Mouse (Mus musculus) neural tube, embryonic 15.5 days (tissue): ENCODE measurements at regions not wholly inside any gene's neighbourhood (a gene's known extent, or its start where the extent isn't known, plus 50 kb on each side); places are given as distances from the start of the nearest gene placed in this dataset.
A peak's percentile ranks its signal among the peaks of the same experiment; 100 is the strongest.

Source experiments
- ATAC-seq: fragments of 200-750 bp; cut with Nextera tagmentation; 2 replicates; pipeline ENCODE4 v1.8.0; 2017; ENCODE audit warnings: mild to moderate bottlenecking, moderate TSS enrichment, moderate library complexity; ENCODE audit not compliant: low FRiP score
- H3K27ac ChIP-seq: fragments of 300-500 bp; sonication (generic); replicated peaks from 2 replicates; pipeline ENCODE4 v1.5.1; 2015; ENCODE audit warnings: mild to moderate bottlenecking, inconsistent platforms
- H3K27me3 ChIP-seq: fragments of 300-500 bp; sonication (generic); replicated peaks from 2 replicates; pipeline ENCODE4 v1.6.1; 2015; ENCODE audit warnings: inconsistent platforms
- H3K36me3 ChIP-seq: fragments of 300-500 bp; sonication (generic); 2 replicates; pipeline ENCODE4 v1.6.1; 2015; ENCODE audit warnings: inconsistent platforms
- H3K4me1 ChIP-seq: fragments of 300-500 bp; sonication (generic); 2 replicates; pipeline ENCODE4 v1.6.1; 2015; ENCODE audit warnings: inconsistent platforms
- H3K4me2 ChIP-seq: fragments of 300-500 bp; sonication (generic); 2 replicates; pipeline ENCODE4 v1.6.1; 2015; ENCODE audit warnings: inconsistent platforms, mild to moderate bottlenecking, moderate library complexity
- H3K4me3 ChIP-seq: fragments of 300-500 bp; sonication (generic); replicated peaks from 2 replicates; pipeline ENCODE4 v1.5.1; 2015; ENCODE audit warnings: mild to moderate bottlenecking, inconsistent platforms
- H3K9ac ChIP-seq: fragments of 300-500 bp; sonication (generic); replicated peaks from 2 replicates; pipeline ENCODE4 v1.6.1; 2015; ENCODE audit warnings: mild to moderate bottlenecking, inconsistent platforms
- H3K9me3 ChIP-seq: fragments of 300-500 bp; sonication (generic); replicated peaks from 2 replicates; pipeline ENCODE4 v1.6.1; 2016; ENCODE audit warnings: inconsistent platforms
- WGBS: fragments of 180-500 bp; shearing (Covaris S2); methylation state at CpG from one replicate; pipeline ENCODE4 v1.1.7; 2015; ENCODE audit warnings: mixed read lengths; 5-methylcytosine and 5-hydroxymethylcytosine counted together

DNA sequence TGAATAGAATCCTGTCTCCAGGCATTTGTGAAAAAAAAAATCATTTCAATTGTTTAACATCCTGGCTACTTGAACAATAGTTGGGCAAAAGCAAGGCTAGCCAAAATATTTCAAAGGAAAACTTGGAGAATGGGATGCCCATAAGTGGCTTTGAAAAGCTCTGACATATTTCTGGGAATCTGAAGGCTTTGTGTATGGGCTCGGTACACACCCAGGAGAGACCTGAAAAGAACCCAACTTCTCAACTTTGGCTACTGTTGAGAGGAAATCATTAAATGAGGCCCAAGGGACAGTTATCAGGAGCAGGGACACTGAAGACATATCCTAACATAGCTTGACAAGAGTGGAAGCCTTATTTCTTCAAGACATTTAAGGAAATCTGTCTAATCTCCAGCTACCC lies 179.0 kb downstream of the Cxcl12 start:
- no peaks in the 10 kb centered on the region for H3K4me1 ChIP-seq
- H3K4me3 ChIP-seq, result no peak overlapping the region
- H3K27me3 ChIP-seq, result no peaks in the 10 kb centered on the region
- ATAC-seq, result no peak
- H3K9ac ChIP-seq, result no peak overlapping the region
- H3K9me3 ChIP-seq, result no peaks in the 10 kb centered on the region
- H3K4me2 ChIP-seq, result no peak overlapping the region
- 97% methylated on average over 1 of the region's 1 CpGs for WGBS
- no peak overlapping the region for H3K27ac ChIP-seq
- no peaks in the 10 kb centered on the region for H3K36me3 ChIP-seq

DNA sequence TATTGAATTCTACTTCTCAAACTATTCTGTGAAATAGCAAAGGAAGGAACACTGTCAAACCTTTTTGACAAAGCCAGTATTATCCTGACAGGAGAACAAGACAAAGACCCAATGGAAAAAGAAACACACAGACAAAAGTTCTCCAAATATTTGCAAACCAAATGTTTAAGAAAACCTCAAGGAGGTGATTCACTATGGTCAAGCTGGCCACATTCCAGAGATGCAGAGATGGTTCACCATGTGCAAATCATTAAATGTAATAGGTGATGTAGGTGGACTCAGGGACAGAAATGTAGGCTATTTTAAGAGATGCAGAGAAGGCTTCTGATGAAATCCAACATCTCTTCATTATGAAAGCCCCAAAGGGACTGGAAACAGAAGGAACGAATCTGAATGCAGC lies 183.5 kb downstream of the Cxcl12 start:
- Histone ChIP-seq H3K9me3 (no peaks in the 10 kb centered on the region), H3K27ac (no peak overlapping the region), H3K4me2 (no peak overlapping the region), H3K36me3 (no peaks in the 10 kb centered on the region), H3K9ac (no peak overlapping the region), H3K4me1 (no peaks in the 10 kb centered on the region), H3K27me3 (no peaks in the 10 kb centered on the region), H3K4me3 (no peak overlapping the region)
- 72% methylated on average over 1 of the region's 1 CpGs for WGBS
- no peak for ATAC-seq

DNA sequence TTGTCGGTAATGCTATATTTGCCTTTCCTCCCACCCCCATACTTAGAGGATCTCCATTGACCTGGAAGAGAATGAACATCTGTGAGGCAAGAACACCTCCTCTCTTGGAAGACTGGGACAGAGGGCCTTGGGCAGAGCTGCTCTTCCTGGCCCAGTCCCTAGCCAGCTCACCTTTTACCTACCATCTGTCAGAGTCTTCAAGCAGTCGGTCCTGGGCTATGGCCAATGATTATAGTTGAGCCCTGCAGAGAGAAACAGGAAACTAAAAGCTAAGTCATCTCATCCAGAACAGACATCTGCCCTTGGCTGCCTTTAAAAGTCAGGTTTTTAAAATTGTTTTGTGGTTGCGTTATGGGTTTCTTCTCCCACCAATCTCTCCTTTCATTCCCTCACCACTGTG lies 184.8 kb downstream of the Cxcl12 start:
- Histone ChIP-seq H3K4me2 (no peak overlapping the region), H3K4me1 (no peaks in the 10 kb centered on the region), H3K27ac (no peak overlapping the region), H3K36me3 (no peaks in the 10 kb centered on the region), H3K9me3 (no peaks in the 10 kb centered on the region), H3K9ac (no peak overlapping the region), H3K27me3 (no peaks in the 10 kb centered on the region), H3K4me3 (no peak overlapping the region)
- ATAC-seq, result no peak
- 93% methylated on average over 3 of the region's 3 CpGs for WGBS

- Histone ChIP-seq H3K4me1 (no peaks in the 10 kb centered on the region), H3K4me3 (no peak overlapping the region), H3K9ac (no peak overlapping the region), H3K27ac (no peak overlapping the region), H3K27me3 (no peaks in the 10 kb centered on the region), H3K36me3 (no peaks in the 10 kb centered on the region), H3K9me3 (no peaks in the 10 kb centered on the region), H3K4me2 (no peak overlapping the region)
- no peak for ATAC-seq
- 95% methylated on average over 1 of the region's 1 CpGs for WGBS
These were observed 187.8 kb downstream of the Cxcl12 start for GRCm38 (mm10) chr6:117356101-117356500.

DNA sequence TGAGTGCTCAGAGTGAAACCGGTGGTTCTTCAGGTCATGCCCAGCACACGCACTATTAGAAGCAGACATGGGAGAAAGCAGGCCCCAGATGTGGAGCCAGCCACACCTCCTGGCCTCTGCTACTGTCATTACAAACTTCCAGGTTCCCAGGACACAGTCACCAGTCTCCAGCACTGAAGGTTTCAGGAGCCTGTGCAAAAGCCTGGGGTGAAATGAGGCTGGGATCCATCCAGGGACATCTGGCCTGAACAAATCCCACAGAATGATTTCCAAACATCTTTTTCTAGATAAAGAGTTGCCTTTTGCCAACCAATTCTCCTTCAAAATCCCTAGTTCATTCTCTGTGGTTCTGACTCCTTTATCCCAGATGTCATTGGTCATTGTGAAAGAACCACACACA lies 191.1 kb downstream of the Cxcl12 start:
- H3K27me3 ChIP-seq, result no peaks in the 10 kb centered on the region
- no peak overlapping the region for H3K4me3 ChIP-seq
- no peaks in the 10 kb centered on the region for H3K4me1 ChIP-seq
- no peaks in the 10 kb centered on the region for H3K36me3 ChIP-seq
- H3K9me3 ChIP-seq, result no peaks in the 10 kb centered on the region
- no peak overlapping the region for H3K27ac ChIP-seq
- ATAC-seq, result no peak
- no peak overlapping the region for H3K9ac ChIP-seq
- H3K4me2 ChIP-seq, result no peak overlapping the region
- WGBS, result 100% methylated on average over 2 of the region's 2 CpGs

- Histone ChIP-seq H3K4me1 (no peaks in the 10 kb centered on the region), H3K9me3 (no peaks in the 10 kb centered on the region), H3K4me3 (no peak overlapping the region), H3K27ac (no peak overlapping the region), H3K36me3 (no peaks in the 10 kb centered on the region), H3K9ac (no peak overlapping the region), H3K4me2 (no peak overlapping the region), H3K27me3 (no peaks in the 10 kb centered on the region)
- WGBS, result 88% methylated on average over 6 of the region's 6 CpGs
- ATAC-seq, result no peak
These were observed 198.2 kb downstream of the Cxcl12 start for GRCm38 (mm10) chr6:117366563-117366962.

- Histone ChIP-seq H3K9ac (no peak overlapping the region), H3K9me3 (no peaks in the 10 kb centered on the region), H3K4me2 (no peak overlapping the region), H3K4me1 (no peaks in the 10 kb centered on the region), H3K27me3 (no peaks in the 10 kb centered on the region), H3K27ac (no peak overlapping the region), H3K36me3 (no peaks in the 10 kb centered on the region), H3K4me3 (no peak overlapping the region)
- ATAC-seq, result no peak
- WGBS, result 95% methylated on average over 5 of the region's 5 CpGs
These were observed 207.7 kb downstream of the Cxcl12 start for GRCm38 (mm10) chr6:117375989-117376388.

DNA sequence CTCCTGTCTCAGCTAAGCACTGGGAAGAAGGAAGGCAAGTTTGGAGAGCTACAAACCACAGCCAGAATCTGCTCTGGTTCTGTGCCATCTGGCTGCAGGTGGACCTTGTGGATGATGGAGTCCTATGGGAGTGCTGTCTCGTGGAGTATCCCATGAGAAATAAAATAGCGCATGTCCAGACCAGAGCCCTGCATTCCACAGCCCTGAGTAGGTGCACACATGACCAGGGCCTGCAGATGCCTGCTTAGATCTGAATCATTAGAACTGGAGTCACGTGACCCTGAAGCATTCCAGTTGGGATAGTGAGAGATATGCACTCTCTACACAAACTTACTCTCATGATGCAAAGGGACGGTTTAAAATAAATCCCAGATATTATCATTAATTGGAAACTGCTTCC lies 211.6 kb downstream of the Cxcl12 start:
- H3K4me1 ChIP-seq, result no peaks in the 10 kb centered on the region
- no peaks in the 10 kb centered on the region for H3K9me3 ChIP-seq
- no peak for ATAC-seq
- no peak overlapping the region for H3K4me2 ChIP-seq
- no peak overlapping the region for H3K27ac ChIP-seq
- H3K36me3 ChIP-seq, result no peaks in the 10 kb centered on the region
- no peak overlapping the region for H3K9ac ChIP-seq
- no peak overlapping the region for H3K4me3 ChIP-seq
- no peaks in the 10 kb centered on the region for H3K27me3 ChIP-seq
- 86% methylated on average over 4 of the region's 4 CpGs for WGBS

GRCm38 (mm10) chr6:117390233-117390848 lies 222.0 kb downstream of the Cxcl12 start:
- H3K9ac ChIP-seq, result no peak overlapping the region
- no peak overlapping the region for H3K4me3 ChIP-seq
- H3K4me1 ChIP-seq, result no peaks in the 10 kb centered on the region
- WGBS, result 92% methylated on average over 7 of the region's 7 CpGs
- no peak overlapping the region for H3K27ac ChIP-seq
- no peaks in the 10 kb centered on the region for H3K9me3 ChIP-seq
- no peak for ATAC-seq
- no peak overlapping the region for H3K4me2 ChIP-seq
- H3K27me3 ChIP-seq, result no peaks in the 10 kb centered on the region
- H3K36me3 ChIP-seq, result no peaks in the 10 kb centered on the region

- H3K4me3 ChIP-seq, result no peak overlapping the region
- no peaks in the 10 kb centered on the region for H3K9me3 ChIP-seq
These were observed 225.1 kb downstream of the Cxcl12 start for GRCm38 (mm10) chr6:117393480-117393879.

DNA sequence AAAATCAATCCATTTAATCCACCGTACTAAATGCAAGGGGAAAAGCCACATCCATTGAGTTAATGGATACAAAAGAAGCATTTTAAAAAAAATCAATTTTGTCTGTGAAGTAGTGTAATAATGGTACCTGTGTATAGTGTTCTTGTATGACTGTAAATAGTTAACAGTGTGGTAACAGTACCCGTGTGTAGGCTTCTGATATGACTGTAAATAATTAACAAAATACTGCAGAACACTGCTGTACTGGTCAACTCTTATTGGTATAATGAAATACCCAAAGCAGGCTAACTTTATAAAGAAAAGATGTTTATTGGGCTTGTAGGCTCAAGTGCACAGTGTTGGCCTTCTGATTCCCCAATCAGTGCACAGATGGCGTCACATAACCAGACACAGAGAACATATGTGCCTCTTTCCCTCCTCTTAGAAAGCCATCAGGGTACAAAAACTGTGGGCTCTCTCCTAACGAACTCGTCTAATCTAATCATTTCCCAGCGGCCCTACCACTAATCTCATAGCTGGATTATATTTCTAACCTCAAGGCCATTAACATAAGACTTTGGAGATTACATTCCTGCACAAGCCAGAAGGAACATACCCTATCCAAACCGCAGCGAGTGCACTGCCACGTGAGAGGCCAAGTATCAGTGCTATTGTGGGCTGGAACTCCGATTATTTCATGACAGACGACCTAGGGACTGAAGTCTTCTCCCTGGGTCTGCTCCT lies 237.4 kb downstream of the Cxcl12 start:
- no peak for ATAC-seq
- Histone ChIP-seq H3K4me3 (no peak overlapping the region), H3K27me3 (peaks cover 43% of the 10 kb centered on the region), H3K36me3 (no peaks in the 10 kb centered on the region), H3K9me3 (no peaks in the 10 kb centered on the region), H3K4me2 (no peak overlapping the region), H3K27ac (no peak overlapping the region), H3K4me1 (peaks cover 27% of the 10 kb centered on the region), H3K9ac (no peak overlapping the region)
- 61% methylated on average over 11 of the region's 11 CpGs for WGBS

More at GRCm38 (mm10) chr6:117393480-117393879, 225.1 kb downstream of the Cxcl12 start:
- no peak overlapping the region for H3K9ac ChIP-seq
- H3K36me3 ChIP-seq, result no peaks in the 10 kb centered on the region
- no peak overlapping the region for H3K27ac ChIP-seq
- no peaks in the 10 kb centered on the region for H3K4me1 ChIP-seq
- ATAC-seq, result no peak
- no peaks in the 10 kb centered on the region for H3K27me3 ChIP-seq
- no peak overlapping the region for H3K4me2 ChIP-seq

DNA sequence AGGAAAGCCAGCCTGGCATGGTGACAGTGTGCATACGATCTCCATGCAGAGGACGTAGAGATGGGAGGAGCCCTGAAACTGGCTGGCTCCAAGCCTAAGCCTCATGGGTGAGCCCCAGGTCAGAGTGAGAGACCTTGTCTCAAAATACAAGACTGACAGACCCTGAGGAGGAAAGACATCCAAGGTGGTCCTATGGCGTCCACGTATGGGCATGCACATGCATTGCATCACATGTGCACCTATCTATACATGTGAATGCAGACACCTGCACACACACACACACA lies 237.9 kb downstream of the Cxcl12 start:
- Histone ChIP-seq H3K27me3 (peaks cover 48% of the 10 kb centered on the region), H3K4me2 (no peak overlapping the region), H3K4me3 (no peak overlapping the region), H3K9me3 (no peaks in the 10 kb centered on the region), H3K4me1 (peaks cover 27% of the 10 kb centered on the region), H3K27ac (no peak overlapping the region), H3K9ac (no peak overlapping the region), H3K36me3 (no peaks in the 10 kb centered on the region)
- ATAC-seq, result peak; percentile 41; the same call in 1 of the 2 replicates
- WGBS, result 67% methylated on average over 4 of the region's 4 CpGs
